Mouse (Mus musculus) limb, embryonic 12.5 days (tissue): ENCODE data around the gene Gpc5. TPM values are rescaled to one million over a fixed set of nuclear protein-coding genes. Genes with fewer than 3 reads are reported as not detected.

ENCODE experiments used
- ATAC-seq: fragments of 200-750 bp; cut with Nextera tagmentation; 2 replicates; pipeline ENCODE4 v1.8.0; 2017; ENCODE audit warnings: low read depth, moderate TSS enrichment; ENCODE audit not compliant: insufficient number of reproducible peaks, insufficient read depth, low FRiP score, low TSS enrichment
- H3K27ac ChIP-seq: fragments of 300-500 bp; sonication (generic); 2 replicates; pipeline ENCODE4 v1.5.1; 2016; ENCODE audit warnings: mild to moderate bottlenecking, moderate library complexity
- H3K27me3 ChIP-seq: fragments of 300-500 bp; sonication (generic); 2 replicates; pipeline ENCODE4 v1.6.1; 2016; ENCODE audit warnings: mild to moderate bottlenecking, moderate library complexity
- H3K36me3 ChIP-seq: fragments of 300-500 bp; sonication (generic); 2 replicates; pipeline ENCODE4 v1.6.1; 2016; ENCODE audit warnings: mild to moderate bottlenecking, moderate library complexity
- H3K4me1 ChIP-seq: fragments of 300-500 bp; sonication (generic); replicated peaks from 2 replicates; pipeline ENCODE4 v1.6.1; 2016
- H3K4me2 ChIP-seq: fragments of 300-500 bp; sonication (generic); 2 replicates; pipeline ENCODE4 v1.6.1; 2016; ENCODE audit warnings: mild to moderate bottlenecking, moderate library complexity
- H3K4me3 ChIP-seq: fragments of 300-500 bp; sonication (generic); replicated peaks from 2 replicates; pipeline ENCODE4 v1.5.1; 2016; ENCODE audit warnings: mild to moderate bottlenecking
- H3K9ac ChIP-seq: fragments of 300-500 bp; sonication (generic); replicated peaks from 2 replicates; pipeline ENCODE4 v1.6.1; 2016; ENCODE audit warnings: mild to moderate bottlenecking, moderate library complexity
- H3K9me3 ChIP-seq: fragments of 300-500 bp; sonication (generic); 2 replicates; pipeline ENCODE4 v1.6.1; 2016; ENCODE audit warnings: mild to moderate bottlenecking, moderate library complexity
- WGBS: fragments of 180-500 bp; shearing (Covaris S2); methylation state at CpG from one replicate; pipeline ENCODE4 v1.1.7; 2016; 5-methylcytosine and 5-hydroxymethylcytosine counted together
- polyA plus RNA-seq: library from polyadenylated mRNA; unstranded; fragments of >200 nt; fragmentation: Nextera tagmentation; extraction: Ambion mirVana; gene quantifications from 2 replicates; pipeline ENCODE4 v1.2.1, GENCODE M21; 2016

Gpc5 gene
- polyA plus RNA-seq, 1 experiment from 2014 or later: 1.2 TPM

GRCm38 (mm10) chr14:115107467-115107866, 15.5 kb downstream of the Gpc5 start:
- H3K4me2 ChIP-seq: no peak overlapping the region
- no peaks in the 10 kb centered on the region for H3K4me1 ChIP-seq
- no peak overlapping the region for H3K4me3 ChIP-seq
- whole genome bisulfite sequencing: 35% methylated on average over 2 of the region's 2 CpGs
- no peaks in the 10 kb centered on the region for H3K36me3 ChIP-seq
- H3K9ac ChIP-seq: no peak overlapping the region
- no peak overlapping the region for H3K27ac ChIP-seq
- no peaks in the 10 kb centered on the region for H3K27me3 ChIP-seq
- no peak for ATAC-seq
- peaks cover 2% of the 10 kb centered on the region; the same call in 1 of the 2 replicates for H3K9me3 ChIP-seq

GRCm38 (mm10) chr14:115118626-115119025, 26.6 kb downstream of the Gpc5 start:
- Histone ChIP-seq H3K4me2 (no peak overlapping the region), H3K4me3 (no peak overlapping the region), H3K9me3 (no peaks in the 10 kb centered on the region), H3K27me3 (no peaks in the 10 kb centered on the region), H3K9ac (no peak overlapping the region), H3K27ac (no peak overlapping the region), H3K4me1 (no peaks in the 10 kb centered on the region), H3K36me3 (no peaks in the 10 kb centered on the region)
- 91% methylated on average over 9 of the region's 9 CpGs for WGBS
- no peak for ATAC-seq

GRCm38 (mm10) chr14:115148821-115149220, 56.8 kb downstream of the Gpc5 start:
- Histone ChIP-seq H3K9me3 (no peaks in the 10 kb centered on the region), H3K4me2 (no peak overlapping the region), H3K27me3 (no peaks in the 10 kb centered on the region), H3K9ac (no peak overlapping the region), H3K27ac (no peak overlapping the region), H3K36me3 (no peaks in the 10 kb centered on the region), H3K4me1 (no peaks in the 10 kb centered on the region), H3K4me3 (no peak overlapping the region)
- 77% methylated on average over 3 of the region's 3 CpGs for WGBS
- no peak for ATAC-seq

GRCm38 (mm10) chr14:115156597-115156996, 64.6 kb downstream of the Gpc5 start:
- no peak overlapping the region for H3K4me2 ChIP-seq
- H3K27ac ChIP-seq: no peak overlapping the region
- no peak overlapping the region for H3K4me3 ChIP-seq
- ATAC-seq: no peak
- no peaks in the 10 kb centered on the region for H3K27me3 ChIP-seq
- H3K9me3 ChIP-seq: no peaks in the 10 kb centered on the region
- WGBS: 70% methylated on average over 4 of the region's 4 CpGs
- H3K9ac ChIP-seq: no peak overlapping the region
- H3K4me1 ChIP-seq: no peaks in the 10 kb centered on the region
- no peaks in the 10 kb centered on the region for H3K36me3 ChIP-seq

- ATAC-seq: no peak
- H3K4me1 ChIP-seq: no peaks in the 10 kb centered on the region
- 60% methylated on average over 3 of the region's 3 CpGs for WGBS
- no peak overlapping the region for H3K9ac ChIP-seq
- no peaks in the 10 kb centered on the region for H3K36me3 ChIP-seq
- no peaks in the 10 kb centered on the region for H3K9me3 ChIP-seq
- no peaks in the 10 kb centered on the region for H3K27me3 ChIP-seq
- no peak overlapping the region for H3K4me3 ChIP-seq
- H3K27ac ChIP-seq: no peak overlapping the region
- no peak overlapping the region for H3K4me2 ChIP-seq
Observed at GRCm38 (mm10) chr14:115177322-115177836, 85.4 kb downstream of the Gpc5 start.

GRCm38 (mm10) chr14:115179925-115180324, 87.9 kb downstream of the Gpc5 start:
- ATAC-seq: no peak
- no peaks in the 10 kb centered on the region for H3K9me3 ChIP-seq
- no peak overlapping the region for H3K27ac ChIP-seq
- no peaks in the 10 kb centered on the region for H3K4me1 ChIP-seq
- no peak overlapping the region for H3K9ac ChIP-seq
- H3K36me3 ChIP-seq: no peaks in the 10 kb centered on the region
- H3K4me2 ChIP-seq: no peak overlapping the region
- H3K4me3 ChIP-seq: no peak overlapping the region
- 77% methylated on average over 5 of the region's 5 CpGs for WGBS
- no peaks in the 10 kb centered on the region for H3K27me3 ChIP-seq

GRCm38 (mm10) chr14:115188256-115188655, 96.2 kb downstream of the Gpc5 start:
- no peak for ATAC-seq
- WGBS: 85% methylated on average over 8 of the region's 8 CpGs
- H3K9me3 ChIP-seq: no peaks in the 10 kb centered on the region
- H3K27ac ChIP-seq: no peak overlapping the region
- H3K36me3 ChIP-seq: no peaks in the 10 kb centered on the region
- H3K9ac ChIP-seq: no peak overlapping the region
- H3K4me1 ChIP-seq: no peaks in the 10 kb centered on the region
- H3K4me3 ChIP-seq: no peak overlapping the region
- H3K4me2 ChIP-seq: no peak overlapping the region
- H3K27me3 ChIP-seq: no peaks in the 10 kb centered on the region

GRCm38 (mm10) chr14:115228075-115228474, 136.1 kb downstream of the Gpc5 start:
- 80% methylated on average over 5 of the region's 5 CpGs for WGBS

GRCm38 (mm10) chr14:115236387-115236786, 144.4 kb downstream of the Gpc5 start:
- no peak overlapping the region for H3K4me3 ChIP-seq
- no peaks in the 10 kb centered on the region for H3K9me3 ChIP-seq
- no peak overlapping the region for H3K4me2 ChIP-seq

More at GRCm38 (mm10) chr14:115228075-115228474, 136.1 kb downstream of the Gpc5 start:
- no peak overlapping the region for H3K4me3 ChIP-seq
- ATAC-seq: no peak
- H3K27me3 ChIP-seq: no peaks in the 10 kb centered on the region
- H3K36me3 ChIP-seq: no peaks in the 10 kb centered on the region
- no peak overlapping the region for H3K4me2 ChIP-seq
- H3K9me3 ChIP-seq: no peaks in the 10 kb centered on the region
- H3K27ac ChIP-seq: no peak overlapping the region
- no peaks in the 10 kb centered on the region for H3K4me1 ChIP-seq
- H3K9ac ChIP-seq: no peak overlapping the region

GRCm38 (mm10) chr14:115240621-115241373, 148.8 kb downstream of the Gpc5 start:
- no peak overlapping the region for H3K4me2 ChIP-seq
- H3K4me3 ChIP-seq: no peak overlapping the region
- H3K27ac ChIP-seq: no peak overlapping the region
- no peak overlapping the region for H3K9ac ChIP-seq
- WGBS: 79% methylated on average over 4 of the region's 4 CpGs
- no peaks in the 10 kb centered on the region for H3K9me3 ChIP-seq
- ATAC-seq: no peak
- no peaks in the 10 kb centered on the region for H3K36me3 ChIP-seq
- H3K4me1 ChIP-seq: no peaks in the 10 kb centered on the region
- no peaks in the 10 kb centered on the region for H3K27me3 ChIP-seq

More at GRCm38 (mm10) chr14:115236387-115236786, 144.4 kb downstream of the Gpc5 start:
- H3K4me1 ChIP-seq: no peaks in the 10 kb centered on the region
- no peak for ATAC-seq
- H3K27me3 ChIP-seq: no peaks in the 10 kb centered on the region
- no peaks in the 10 kb centered on the region for H3K36me3 ChIP-seq
- no peak overlapping the region for H3K9ac ChIP-seq
- WGBS: 46% methylated on average over 4 of the region's 4 CpGs
- H3K27ac ChIP-seq: no peak overlapping the region

GRCm38 (mm10) chr14:115250537-115250936, 158.5 kb downstream of the Gpc5 start:
- no peaks in the 10 kb centered on the region for H3K36me3 ChIP-seq
- H3K4me2 ChIP-seq: no peak overlapping the region
- 93% methylated on average over 6 of the region's 6 CpGs for WGBS
- H3K9me3 ChIP-seq: no peaks in the 10 kb centered on the region
- no peak overlapping the region for H3K4me3 ChIP-seq
- H3K27me3 ChIP-seq: no peaks in the 10 kb centered on the region
- no peaks in the 10 kb centered on the region for H3K4me1 ChIP-seq
- no peak for ATAC-seq
- no peak overlapping the region for H3K9ac ChIP-seq
- H3K27ac ChIP-seq: no peak overlapping the region

- Histone ChIP-seq H3K4me2 (no peak overlapping the region), H3K36me3 (no peaks in the 10 kb centered on the region), H3K4me1 (no peaks in the 10 kb centered on the region), H3K27ac (no peak overlapping the region), H3K27me3 (no peaks in the 10 kb centered on the region), H3K9ac (no peak overlapping the region), H3K4me3 (no peak overlapping the region), H3K9me3 (no peaks in the 10 kb centered on the region)
- 45% methylated on average over 5 of the region's 5 CpGs for WGBS
- no peak for ATAC-seq
Observed at GRCm38 (mm10) chr14:115251791-115252190, 159.8 kb downstream of the Gpc5 start.
